Mouse (Mus musculus): Measurements from ENCODE around the gene Hist2h2ac. TPM values are rescaled to one million over a fixed set of nuclear protein-coding genes. Genes with fewer than 3 reads are reported as not detected.
A peak's percentile ranks its signal among the peaks of the same experiment; 100 is the strongest.

Hist2h2ac gene
- polyA plus RNA-seq, 1 experiment from 2014 or later = 11.3 TPM

GRCm38 (mm10) chr3:96263558-96264403 is 43.1 kb upstream of the Hist2h2ac start:
- peak overlapping the region; percentile 62 for H3K9ac ChIP-seq (ENCODE audit: low read depth, low read length)
- H3K4me3 ChIP-seq (ENCODE audit: low read length) = peak overlapping the region; percentile 60
- peaks cover 28% of the 10 kb centered on the region; the same call in 1 of the 2 replicates for H3K4me1 ChIP-seq (ENCODE audit: control insufficient read depth, insufficient read depth, low read length)
- ATAC-seq (ENCODE audit: low FRiP score, low TSS enrichment) = no peak
- peak overlapping the region; percentile 45 for H3K4me2 ChIP-seq (replicated peaks; ENCODE audit: low read depth, low read length)
- WGBS = 5% methylated on average over 27 of the region's 27 CpGs
- no peaks in the 10 kb centered on the region for H3K9me3 ChIP-seq (ENCODE audit: control insufficient read depth, low read length)
- H3K27me3 ChIP-seq (ENCODE audit: control insufficient read depth, insufficient read depth, low read length) = no peaks in the 10 kb centered on the region
- H3K27ac ChIP-seq (ENCODE audit: low read depth, low read length) = peak overlapping the region; percentile 99
- no peaks in the 10 kb centered on the region for H3K36me3 ChIP-seq (ENCODE audit: control insufficient read depth, insufficient read depth, low read length)

DNA sequence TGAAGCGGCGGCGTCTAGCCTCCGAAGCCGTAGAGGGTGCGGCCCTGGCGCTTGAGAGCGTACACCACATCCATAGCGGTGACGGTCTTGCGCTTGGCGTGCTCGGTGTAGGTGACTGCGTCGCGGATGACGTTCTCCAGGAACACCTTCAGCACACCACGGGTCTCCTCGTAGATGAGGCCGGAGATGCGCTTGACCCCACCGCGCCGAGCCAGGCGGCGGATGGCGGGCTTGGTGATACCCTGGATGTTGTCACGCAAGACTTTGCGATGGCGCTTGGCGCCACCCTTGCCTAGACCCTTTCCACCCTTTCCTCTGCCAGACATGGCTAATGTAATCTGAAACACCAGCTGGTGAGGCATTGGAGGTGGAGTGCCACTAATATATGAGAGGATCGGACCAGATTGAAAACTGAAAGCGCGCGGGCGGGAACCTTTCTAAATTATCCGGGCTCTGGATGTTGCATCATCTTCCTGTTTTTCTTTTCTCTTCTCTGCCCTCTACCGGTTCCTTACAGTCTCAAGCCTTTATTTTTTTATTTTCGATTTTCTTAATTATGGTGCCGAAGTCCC is 42.4 kb upstream of the Hist2h2ac start, which contains the start of gene Hist2h4:
Gene Hist2h4, minus strand, starts transcription at position 333 of the 572 bp plus-strand sequence.
- H3K27ac ChIP-seq (ENCODE audit: low read depth, low read length) = peak within 1 kb of the TSS; percentile 99
- H3K27me3 ChIP-seq (ENCODE audit: control insufficient read depth, insufficient read depth, low read length) = no peaks in the 10 kb centered on the region
- H3K9me3 ChIP-seq (ENCODE audit: control insufficient read depth, low read length) = no peaks in the 10 kb centered on the region
- 1% methylated on average over 40 of the region's 40 CpGs for WGBS
- peak within 1 kb of the TSS; percentile 86 for H3K9ac ChIP-seq (ENCODE audit: low read depth, low read length)
- ATAC-seq (ENCODE audit: low FRiP score, low TSS enrichment) = peak; percentile 92
- H3K4me3 ChIP-seq (ENCODE audit: low read length) = peak within 1 kb of the TSS; percentile 60
- H3K4me1 ChIP-seq (ENCODE audit: control insufficient read depth, insufficient read depth, low read length) = peaks cover 26% of the 10 kb centered on the region; the same call in 1 of the 2 replicates
- H3K4me2 ChIP-seq (replicated peaks; ENCODE audit: low read depth, low read length) = peak within 1 kb of the TSS; percentile 81
- no peaks in the 10 kb centered on the region for H3K36me3 ChIP-seq (ENCODE audit: control insufficient read depth, insufficient read depth, low read length)

DNA sequence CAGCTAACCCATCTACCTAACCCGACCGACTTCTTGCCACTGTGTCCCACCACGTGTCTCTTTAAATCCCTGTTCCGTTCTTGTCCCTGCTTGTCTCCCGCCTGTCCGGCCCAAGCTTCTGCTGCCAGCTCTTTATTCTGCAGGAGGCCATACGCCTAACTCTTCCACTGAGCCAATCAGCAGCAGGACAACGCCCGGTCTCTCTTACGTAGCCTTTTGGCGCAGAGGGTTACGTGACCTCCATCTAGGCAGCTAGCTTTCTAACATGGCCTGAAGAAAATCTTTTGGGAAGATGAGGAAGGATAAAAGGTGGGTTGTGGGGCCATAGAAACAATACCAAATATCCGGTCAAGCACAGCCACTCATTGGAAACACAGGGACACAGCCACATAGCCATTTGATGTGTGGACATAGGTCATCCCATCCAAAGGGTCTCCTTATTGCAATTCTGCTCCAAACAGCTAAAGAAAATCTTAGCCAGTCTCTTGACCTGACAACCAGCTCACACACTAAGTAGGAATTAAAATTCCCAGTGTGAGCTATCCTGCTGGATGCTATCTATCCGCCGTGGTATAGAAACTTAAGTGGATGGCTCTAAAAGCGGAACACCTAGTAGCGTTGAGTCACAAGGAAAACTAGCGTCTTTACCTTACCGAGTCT is 41.7 kb upstream of the Hist2h2ac start:
- Histone ChIP-seq H3K36me3 (ENCODE audit: control insufficient read depth, insufficient read depth, low read length) (no peaks in the 10 kb centered on the region), H3K4me2 (replicated peaks; ENCODE audit: low read depth, low read length) (peak overlapping the region; percentile 81), H3K27me3 (ENCODE audit: control insufficient read depth, insufficient read depth, low read length) (no peaks in the 10 kb centered on the region), H3K4me1 (ENCODE audit: control insufficient read depth, insufficient read depth, low read length) (peaks cover 21% of the 10 kb centered on the region; the same call in 1 of the 2 replicates), H3K27ac (ENCODE audit: low read depth, low read length) (peak overlapping the region; percentile 99), H3K9me3 (ENCODE audit: control insufficient read depth, low read length) (no peaks in the 10 kb centered on the region), H3K9ac (ENCODE audit: low read depth, low read length) (peak overlapping the region; percentile 86), H3K4me3 (ENCODE audit: low read length) (peak overlapping the region; percentile 60)
- peak; percentile 86 for ATAC-seq (ENCODE audit: low FRiP score, low TSS enrichment)
- WGBS = 1% methylated on average over 19 of the region's 19 CpGs

DNA sequence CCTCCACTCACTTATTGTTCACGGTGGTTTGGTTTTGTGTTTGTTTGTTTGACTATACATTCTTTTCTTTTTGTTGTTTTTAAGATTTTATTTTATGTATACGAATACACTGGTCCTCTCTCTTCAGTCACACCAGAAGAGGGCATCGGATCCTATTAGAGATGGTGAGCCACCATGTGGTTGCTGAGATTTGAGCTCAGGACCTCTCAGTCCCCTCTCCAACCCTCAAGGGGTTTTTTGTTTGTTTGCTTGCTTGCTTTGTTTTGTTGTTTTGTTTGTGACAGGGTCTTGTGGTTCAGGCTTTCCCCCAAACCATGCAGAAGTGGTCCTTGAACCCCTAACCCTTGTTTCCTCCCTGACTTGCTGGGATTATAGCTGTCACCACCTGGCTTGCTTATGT is 40.9 kb upstream of the Hist2h2ac start:
- H3K9me3 ChIP-seq (ENCODE audit: control insufficient read depth, low read length) = no peaks in the 10 kb centered on the region
- ATAC-seq (ENCODE audit: low FRiP score, low TSS enrichment) = no peak
- no peaks in the 10 kb centered on the region for H3K27me3 ChIP-seq (ENCODE audit: control insufficient read depth, insufficient read depth, low read length)
- H3K27ac ChIP-seq (ENCODE audit: low read depth, low read length) = peak overlapping the region; percentile 99
- peak overlapping the region; percentile 60; the same call in 1 of the 2 replicates for H3K4me3 ChIP-seq (ENCODE audit: low read length)
- H3K9ac ChIP-seq (ENCODE audit: low read depth, low read length) = peak overlapping the region; percentile 86; the same call in 1 of the 2 replicates
- H3K36me3 ChIP-seq (ENCODE audit: control insufficient read depth, insufficient read depth, low read length) = no peaks in the 10 kb centered on the region
- 74% methylated on average over 3 of the region's 3 CpGs for WGBS
- H3K4me1 ChIP-seq (ENCODE audit: control insufficient read depth, insufficient read depth, low read length) = peaks cover 15% of the 10 kb centered on the region; the same call in 1 of the 2 replicates
- H3K4me2 ChIP-seq (replicated peaks; ENCODE audit: low read depth, low read length) = peak overlapping the region; percentile 81

GRCm38 (mm10) chr3:96260220-96260619 is 39.5 kb upstream of the Hist2h2ac start:
- H3K4me2 ChIP-seq (replicated peaks; ENCODE audit: low read depth, low read length) = no peak overlapping the region
- WGBS = 87% methylated on average over 5 of the region's 5 CpGs

DNA sequence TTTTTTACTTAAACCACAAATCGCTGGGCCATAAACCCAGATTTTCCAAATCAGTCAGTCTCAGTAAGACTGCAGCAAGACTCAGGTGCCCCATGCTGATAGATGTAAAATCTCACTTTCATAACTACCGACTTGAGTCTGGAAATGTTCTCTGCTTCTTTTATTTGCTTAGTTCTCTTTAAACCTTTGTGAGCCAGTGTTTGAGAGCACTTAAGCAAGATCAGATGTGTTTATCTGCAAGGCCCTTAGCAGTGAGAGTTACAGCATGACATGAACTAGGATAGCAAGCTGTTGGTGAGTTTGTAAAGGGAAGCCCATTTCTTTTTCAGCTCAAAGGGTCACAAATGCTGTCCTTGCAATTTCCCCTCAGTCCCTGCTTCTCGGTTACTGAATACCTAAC is 36.5 kb upstream of the Hist2h2ac start:
- 85% methylated on average over 3 of the region's 3 CpGs for WGBS
- Histone ChIP-seq H3K27me3 (ENCODE audit: control insufficient read depth, insufficient read depth, low read length) (no peaks in the 10 kb centered on the region), H3K4me3 (ENCODE audit: low read length) (no peak overlapping the region)

More at GRCm38 (mm10) chr3:96260220-96260619, 39.5 kb upstream of the Hist2h2ac start:
- Histone ChIP-seq H3K9me3 (ENCODE audit: control insufficient read depth, low read length) (no peaks in the 10 kb centered on the region), H3K27ac (ENCODE audit: low read depth, low read length) (no peak overlapping the region), H3K9ac (ENCODE audit: low read depth, low read length) (no peak overlapping the region), H3K4me1 (ENCODE audit: control insufficient read depth, insufficient read depth, low read length) (peaks cover 15% of the 10 kb centered on the region; the same call in 1 of the 2 replicates), H3K36me3 (ENCODE audit: control insufficient read depth, insufficient read depth, low read length) (no peaks in the 10 kb centered on the region), H3K27me3 (ENCODE audit: control insufficient read depth, insufficient read depth, low read length) (no peaks in the 10 kb centered on the region), H3K4me3 (ENCODE audit: low read length) (no peak overlapping the region)
- ATAC-seq (ENCODE audit: low FRiP score, low TSS enrichment) = no peak

GRCm38 (mm10) chr3:96255926-96256593 is 35.4 kb upstream of the Hist2h2ac start:
- Histone ChIP-seq H3K9ac (ENCODE audit: low read depth, low read length) (no peak overlapping the region), H3K9me3 (ENCODE audit: control insufficient read depth, low read length) (no peaks in the 10 kb centered on the region), H3K36me3 (ENCODE audit: control insufficient read depth, insufficient read depth, low read length) (no peaks in the 10 kb centered on the region), H3K4me3 (ENCODE audit: low read length) (no peak overlapping the region), H3K4me1 (ENCODE audit: control insufficient read depth, insufficient read depth, low read length) (no peaks in the 10 kb centered on the region), H3K4me2 (replicated peaks; ENCODE audit: low read depth, low read length) (no peak overlapping the region), H3K27me3 (ENCODE audit: control insufficient read depth, insufficient read depth, low read length) (no peaks in the 10 kb centered on the region), H3K27ac (ENCODE audit: low read depth, low read length) (no peak overlapping the region)
- WGBS = 68% methylated on average over 5 of the region's 5 CpGs
- no peak for ATAC-seq (ENCODE audit: low FRiP score, low TSS enrichment)

More for the DNA sequence above, 36.5 kb upstream of the Hist2h2ac start:
- no peak overlapping the region for H3K9ac ChIP-seq (ENCODE audit: low read depth, low read length)
- no peaks in the 10 kb centered on the region for H3K36me3 ChIP-seq (ENCODE audit: control insufficient read depth, insufficient read depth, low read length)
- no peaks in the 10 kb centered on the region for H3K9me3 ChIP-seq (ENCODE audit: control insufficient read depth, low read length)
- H3K4me1 ChIP-seq (ENCODE audit: control insufficient read depth, insufficient read depth, low read length) = peaks cover 7% of the 10 kb centered on the region; the same call in 1 of the 2 replicates
- H3K4me2 ChIP-seq (replicated peaks; ENCODE audit: low read depth, low read length) = no peak overlapping the region
- ATAC-seq (ENCODE audit: low FRiP score, low TSS enrichment) = no peak
- H3K27ac ChIP-seq (ENCODE audit: low read depth, low read length) = no peak overlapping the region

DNA sequence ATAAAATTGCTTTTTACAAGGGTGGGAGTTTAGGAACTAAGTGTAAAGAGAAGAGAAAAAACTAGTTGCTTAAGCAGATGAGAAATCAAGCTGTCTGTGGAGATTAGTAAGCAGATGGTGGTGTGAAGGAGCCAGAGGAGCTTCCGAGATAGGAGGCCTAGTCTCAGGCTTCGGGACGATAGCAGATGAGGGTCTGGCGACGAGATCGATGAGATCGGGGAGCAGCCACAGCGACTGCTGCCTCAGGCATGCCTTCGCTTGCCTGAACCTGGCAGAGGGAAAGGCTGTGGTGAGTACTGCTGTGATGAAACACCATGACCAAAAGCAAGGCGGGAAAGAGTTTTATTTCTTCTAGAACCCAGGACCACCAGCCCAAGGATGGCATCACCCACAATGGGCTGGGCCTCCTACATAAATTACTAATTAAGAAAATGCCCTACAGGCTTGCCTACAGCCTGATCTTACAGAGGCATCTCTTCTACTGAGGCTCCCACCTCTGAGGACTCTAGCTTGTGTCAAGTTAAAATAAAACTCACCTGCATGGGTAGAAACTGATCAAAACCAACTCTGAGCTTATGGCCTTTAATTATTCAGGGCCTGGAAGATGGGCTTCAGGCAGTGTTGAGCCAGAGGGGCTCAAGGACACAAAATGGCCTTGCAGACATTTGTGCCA is 34.1 kb upstream of the Hist2h2ac start:
- H3K27me3 ChIP-seq (ENCODE audit: control insufficient read depth, insufficient read depth, low read length) = no peaks in the 10 kb centered on the region
- no peaks in the 10 kb centered on the region for H3K9me3 ChIP-seq (ENCODE audit: control insufficient read depth, low read length)
- no peaks in the 10 kb centered on the region for H3K4me1 ChIP-seq (ENCODE audit: control insufficient read depth, insufficient read depth, low read length)
- H3K36me3 ChIP-seq (ENCODE audit: control insufficient read depth, insufficient read depth, low read length) = no peaks in the 10 kb centered on the region
- H3K4me2 ChIP-seq (replicated peaks; ENCODE audit: low read depth, low read length) = no peak overlapping the region; the same call in 1 of the 2 replicates
- ATAC-seq (ENCODE audit: low FRiP score, low TSS enrichment) = 0 out of 2 replicates have a peak, but pooled peaks have one; percentile 26
- WGBS = 53% methylated on average over 10 of the region's 10 CpGs
- peak overlapping the region; percentile 28; the same call in 1 of the 2 replicates for H3K9ac ChIP-seq (ENCODE audit: low read depth, low read length)
- no peak overlapping the region for H3K4me3 ChIP-seq (ENCODE audit: low read length)
- H3K27ac ChIP-seq (ENCODE audit: low read depth, low read length) = no peak overlapping the region

All from kidney, embryonic 14.5 days (tissue).